Comparison of ENCODE assay signal across 10 mouse cellular contexts in genomic region chr16:10702399-10702798, GRCm38 (mm10).
DNase-seq lines count a peak whose midpoint lies in the region; ATAC-seq and TF ChIP-seq lines count a peak whose summit lies in the region.
"Had no signal": no experiment of that assay in that cellular context is flagged by ENCODE, and none has a peak within 500 bp of the region (broad histone marks: within the 10 kb centered on the region; RNA-seq: fewer than 3 reads in every experiment).

No protein-coding gene starts in this region.

- no peak for ATAC-seq in liver, embryonic 11.5 days (replicated peaks; ENCODE audit: low FRiP score)
- ATAC-seq: inflammation-experienced regulatory T-cells, adult 6 months had no signal

- H3K9me3 ChIP-seq in liver, embryonic 11.5 days (ENCODE audit: control insufficient read depth, low read length): no peaks in the 10 kb centered on the region
- no peaks in the 10 kb centered on the region for H3K9me3 ChIP-seq in limb, embryonic 10.5 days (replicated peaks)

- no peaks in the 10 kb centered on the region for H3K27me3 ChIP-seq in liver, adult 2 months (ENCODE audit: control insufficient read depth, insufficient read depth, low read length)
- no peaks in the 10 kb centered on the region for H3K27me3 ChIP-seq in liver, embryonic 11.5 days (replicated peaks; ENCODE audit: control insufficient read depth, insufficient read depth, low read length)
- no peaks in the 10 kb centered on the region for H3K27me3 ChIP-seq in limb, embryonic 10.5 days (ENCODE audit: low read depth, poor library complexity, severe bottlenecking)

- H3K79me2 ChIP-seq in liver, adult 2 months (ENCODE audit: control insufficient read depth, insufficient read depth, low read length): no peaks in the 10 kb centered on the region

- H3K36me3 ChIP-seq in liver, adult 2 months (ENCODE audit: control insufficient read depth, insufficient read depth, low read length): no peaks in the 10 kb centered on the region
- H3K36me3 ChIP-seq in liver, embryonic 11.5 days (ENCODE audit: control insufficient read depth, insufficient read depth, low read length): no peaks in the 10 kb centered on the region
- H3K36me3 ChIP-seq in limb, embryonic 10.5 days: no peaks in the 10 kb centered on the region

- TF ChIP-seq CTCF in liver, adult 2 months (IDR thresholded peaks at IDR 0.05; ENCODE audit: low read depth, low read length): no peak

- no peak overlapping the region for H3K4me3 ChIP-seq in liver, adult 2 months (ENCODE audit: insufficient read depth, low read depth, low read length)
- H3K4me3 ChIP-seq in liver, embryonic 11.5 days (ENCODE audit: low read depth, low read length): no peak overlapping the region
- H3K4me3 ChIP-seq in limb, embryonic 10.5 days: no peak overlapping the region
- H3K4me3 ChIP-seq: erythroblast, embryonic 14.5 days had no signal

- WGBS in liver, adult 2 months: 67% methylated on average over 2 of the region's 2 CpGs
- 57% methylated on average over 2 of the region's 2 CpGs for WGBS in liver, embryonic 11.5 days
- WGBS in limb, embryonic 10.5 days: 49% methylated on average over 2 of the region's 2 CpGs

- no peak overlapping the region for H3K27ac ChIP-seq in liver, adult 2 months (replicated peaks; ENCODE audit: insufficient read depth, low read depth, low read length)
- no peak overlapping the region for H3K27ac ChIP-seq in liver, embryonic 11.5 days (ENCODE audit: low read depth, low read length)
- 0 out of 2 replicates have a peak overlapping the region, but pooled peaks have one; percentile 10 for H3K27ac ChIP-seq in limb, embryonic 10.5 days

- no peak overlapping the region for H3K4me2 ChIP-seq in liver, embryonic 11.5 days

- H3K4me1 ChIP-seq in liver, adult 2 months (ENCODE audit: control insufficient read depth, insufficient read depth, low read length): no peaks in the 10 kb centered on the region
- H3K4me1 ChIP-seq in liver, embryonic 11.5 days (replicated peaks; ENCODE audit: control insufficient read depth, insufficient read depth, low read length): no peaks in the 10 kb centered on the region
- peaks cover 63% of the 10 kb centered on the region for H3K4me1 ChIP-seq in limb, embryonic 10.5 days

- no peak for TF ChIP-seq POLR2A in liver, adult 2 months (IDR thresholded peaks at IDR 0.05; ENCODE audit: extremely low read depth, insufficient read depth, low read length)

- peak; percentile 42 to 43 for DNase-seq in adrenal gland, adult 18-20 months (ENCODE audit: low spot score in 2 of 2)
- no peak for DNase-seq in adrenal gland, postnatal 4 days (ENCODE audit: low spot score in 2 of 2)
- DNase-seq in liver, adult 2 months (ENCODE audit: extremely low read depth, low read depth, low spot score): peak; percentile 40
- no peak for DNase-seq in liver, embryonic 11.5 days (ENCODE audit: low spot score)
- DNase-seq in adipocyte (ENCODE audit: low spot score): peak; percentile 55
- no peak for DNase-seq in limb, embryonic 10.5 days (ENCODE audit: low spot score)
- no peak for DNase-seq in layer of hippocampus, adult 11-12 months (ENCODE audit: low spot score)
- DNase-seq in gastrocnemius, postnatal 4 days (ENCODE audit: low spot score in 2 of 2): no peak

- no peak overlapping the region for H3K9ac ChIP-seq in liver, adult 2 months (ENCODE audit: low read depth, low read length)
- H3K9ac ChIP-seq in liver, embryonic 11.5 days (ENCODE audit: low read depth, low read length): no peak overlapping the region

Comparison
In these comparisons a context has a peak if more than half of its experiments do, and no peak if none do; other contexts are left out.
1. DNase-seq: peak in adrenal gland, adult 18-20 months (2 of 2), liver, adult 2 months (single experiment) and adipocyte (single experiment); none in adrenal gland, postnatal 4 days (0 of 2), liver, embryonic 11.5 days (single experiment), limb, embryonic 10.5 days (single experiment), layer of hippocampus, adult 11-12 months (single experiment) and gastrocnemius, postnatal 4 days (0 of 2).